Mouse (Mus musculus) lung, postnatal 36 days (tissue): ENCODE measurements at regions not wholly inside any gene's neighbourhood (a gene's known extent, or its start where the extent isn't known, plus 50 kb on each side); places are given as distances from the start of the nearest gene placed in this dataset.
A peak's percentile ranks its signal among the peaks of the same experiment; 100 is the strongest.
"Not testable (repeated sequence)": the region's sequence is repeated elsewhere in the genome, so short reads cannot be mapped to it uniquely, and the experiment has no call there.

Source experiments
- DNase-seq: peaks from one replicate; pipeline ENCODE4 v3.0.0; 2022; ENCODE audit warnings: mixed read lengths

GRCm38 (mm10) chr4:75466880-75467327, 188.8 kb upstream of the Dmac1 start:
- no peak for DNase-seq

GRCm38 (mm10) chr4:75463579-75463978, 185.5 kb upstream of the Dmac1 start:
- no peak for DNase-seq

- no peak for DNase-seq
These were observed 171.4 kb upstream of the Dmac1 start for GRCm38 (mm10) chr4:75449478-75449877.

GRCm38 (mm10) chr4:75423296-75423695, 145.2 kb upstream of the Dmac1 start:
- no peak for DNase-seq

- not testable (repeated sequence) for DNase-seq
These were observed 122.6 kb upstream of the Dmac1 start for GRCm38 (mm10) chr4:75400754-75401153.

GRCm38 (mm10) chr4:75394992-75395391, 116.9 kb upstream of the Dmac1 start:
- no peak for DNase-seq

- DNase-seq: no peak
These were observed 116.2 kb upstream of the Dmac1 start for GRCm38 (mm10) chr4:75394264-75394663.

GRCm38 (mm10) chr4:75386271-75386938, 108.3 kb upstream of the Dmac1 start:
- DNase-seq: no peak

GRCm38 (mm10) chr4:75359496-75359895, 81.4 kb upstream of the Dmac1 start:
- DNase-seq: peak; percentile 26

GRCm38 (mm10) chr4:75355621-75356020, 77.5 kb upstream of the Dmac1 start:
- DNase-seq: no peak

GRCm38 (mm10) chr4:75334496-75334895, 56.4 kb upstream of the Dmac1 start:
- no peak for DNase-seq

GRCm38 (mm10) chr4:75332791-75333190, 54.7 kb upstream of the Dmac1 start:
- DNase-seq: no peak

- DNase-seq: no peak
These were observed 51.5 kb upstream of the Dmac1 start for GRCm38 (mm10) chr4:75329511-75330171.
